Mouse (Mus musculus) effector memory CD4-positive, alpha-beta T cell, adult 5 months (primary cell): ENCODE measurements around the gene Klri1. TPM values are rescaled to one million over a fixed set of nuclear protein-coding genes. Genes with fewer than 3 reads are reported as not detected.

ENCODE experiments used
- polyA plus RNA-seq: library from polyadenylated mRNA; unstranded; fragments of 100-300 nt; shearing (Covaris generic); gene quantifications from one replicate; pipeline ENCODE4 v1.2.1, GENCODE M21; 2017

Klri1 gene
- polyA plus RNA-seq = not detected

DNA sequence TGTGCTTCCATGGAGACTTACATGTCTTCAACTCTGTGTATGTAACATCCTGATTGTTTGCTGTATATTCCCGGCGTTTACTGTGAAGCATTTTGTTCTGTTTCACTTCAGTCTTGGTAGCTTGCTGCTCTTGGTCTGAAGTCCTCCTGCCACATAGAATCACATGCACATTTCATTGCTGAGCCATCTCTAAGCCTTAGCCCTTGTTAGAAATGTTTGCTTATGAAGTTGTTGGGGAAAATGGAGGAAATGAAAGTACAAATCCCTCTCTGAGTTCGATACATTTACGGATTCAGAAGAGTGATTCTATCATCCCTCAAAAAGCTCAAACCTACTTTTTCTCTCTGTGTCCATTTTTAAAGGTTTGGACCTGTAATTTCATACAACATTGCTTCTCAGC, at the start of gene Klri1:
Gene Klri1, minus strand, starts transcription at position 101 of the 400 bp plus-strand sequence.

GRCm38 (mm10) chr6:129740069-129740721, 23.3 kb upstream of the Klri1 start, which contains the start of gene Klri2:
Gene Klri2 (minus strand): TSS chr6:129740484.

DNA sequence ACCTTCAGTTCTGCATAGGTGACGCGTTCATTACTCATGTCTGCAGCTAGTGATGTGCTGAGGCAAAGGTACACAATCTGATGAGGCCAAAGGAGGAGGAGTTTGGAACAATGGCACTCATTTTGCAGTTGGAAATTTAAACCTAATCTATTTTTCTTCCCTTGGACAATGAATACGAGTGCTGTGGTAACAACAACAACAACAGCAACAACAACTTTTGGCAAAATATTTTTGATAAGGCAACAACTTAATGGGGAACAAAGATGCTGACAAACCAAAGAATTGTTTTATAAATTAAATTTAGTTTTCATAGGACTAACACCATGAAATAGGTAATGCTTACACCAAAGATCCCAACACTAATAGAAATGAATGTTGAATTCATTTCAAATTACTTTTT, 38.1 kb downstream of the Klri1 start, which contains the start of gene Klrc1:
Gene Klrc1, minus strand, starts transcription at position 101 of the 400 bp plus-strand sequence.

DNA sequence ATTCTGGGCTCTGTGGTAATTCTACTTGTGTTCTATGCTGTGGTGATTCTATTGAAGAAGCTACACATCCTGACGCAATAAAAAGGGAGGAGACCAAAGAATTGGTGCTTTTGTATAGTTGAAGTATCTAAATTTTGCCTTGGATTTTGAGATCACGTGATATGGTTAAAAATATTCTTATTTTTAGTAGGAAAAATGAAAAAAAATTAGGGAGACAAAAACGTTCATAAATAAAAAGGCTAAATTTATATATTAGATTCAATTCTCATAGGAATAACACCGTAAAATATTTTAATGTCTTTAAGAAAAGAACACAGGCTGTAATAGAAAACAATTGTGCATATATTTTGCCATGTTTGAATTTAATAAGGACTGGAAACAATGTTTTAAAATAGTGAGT, 56.3 kb downstream of the Klri1 start, which contains the start of gene Klrc2:
Gene Klrc2, minus strand, starts transcription at position 101 of the 400 bp plus-strand sequence.

Other genes with a start within 250 kb of the Klri1 start
- gene Olr1, start 210.0 kb downstream of the Klri1 start, polyA plus RNA-seq = 0.10 TPM
- not detected for gene Tmem52b, start 204.6 kb downstream of the Klri1 start, polyA plus RNA-seq
- gene Gabarapl1, start 184.0 kb downstream of the Klri1 start, polyA plus RNA-seq = 33.1 TPM
- 0.51 TPM for gene Klre1, start 139.2 kb downstream of the Klri1 start, polyA plus RNA-seq
- 29.8 TPM for gene Klrd1, start 125.3 kb downstream of the Klri1 start, polyA plus RNA-seq
- 82.6 TPM for gene Klrk1, start 93.3 kb downstream of the Klri1 start, polyA plus RNA-seq
- gene Klrc3, start 73.8 kb downstream of the Klri1 start, polyA plus RNA-seq = not detected
- 5.6 TPM for gene Klrc2, start 56.4 kb downstream of the Klri1 start, polyA plus RNA-seq
- 104 TPM for gene Klrc1, start 38.2 kb downstream of the Klri1 start, polyA plus RNA-seq
- 0.31 TPM for gene Klri2, start 23.4 kb upstream of the Klri1 start, polyA plus RNA-seq
- not detected for gene Gm156, start 67.1 kb upstream of the Klri1 start, polyA plus RNA-seq
- gene Gm17631, start 145.5 kb upstream of the Klri1 start, polyA plus RNA-seq = not detected
- gene Klra17, start 159.5 kb upstream of the Klri1 start, polyA plus RNA-seq = not detected
- not detected for gene Klra5, start 200.5 kb upstream of the Klri1 start, polyA plus RNA-seq